Mouse (Mus musculus) lung, adult 2 months (tissue): ENCODE measurements at regions not wholly inside any gene's neighbourhood (a gene's known extent, or its start where the extent isn't known, plus 50 kb on each side); places are given as distances from the start of the nearest gene placed in this dataset.

ENCODE experiments used
- DNase-seq: peaks from one replicate; pipeline ENCODE4 v3.0.0; 2022
- H3K4me1 ChIP-seq: fragments of 200-500 bp; 2 replicates; pipeline ENCODE4 v1.6.1; 2011; ENCODE audit warnings: low read length; ENCODE audit not compliant: control insufficient read depth, insufficient read depth
- H3K4me3 ChIP-seq: fragments of 200-500 bp; replicated peaks from 2 replicates; pipeline ENCODE3; 2011; ENCODE audit warnings: low read depth, mild to moderate bottlenecking, control low read depth, low read length; ENCODE audit errors: extremely low read depth
- CTCF ChIP-seq: fragments of 200-500 bp; IDR thresholded peaks from 2 replicates; pipeline ENCODE4 v1.5.1; 2011; ENCODE audit warnings: mild to moderate bottlenecking, low read length, control low read depth; ENCODE audit not compliant: insufficient read depth
- POLR2A ChIP-seq: fragments of 200-500 bp; IDR thresholded peaks from 2 replicates; pipeline ENCODE4 v1.6.1; 2011; ENCODE audit warnings: low read depth, mild to moderate bottlenecking, control low read depth, low read length, borderline replicate concordance; ENCODE audit errors: extremely low read depth
- WGBS: fragments of 180-500 bp; shearing (Covaris S2); methylation state at CpG from one replicate; pipeline ENCODE4 v1.1.7; 2018; 5-methylcytosine and 5-hydroxymethylcytosine counted together

- no peak for TF ChIP-seq POLR2A
- TF ChIP-seq CTCF, result no peak
- WGBS, result 79% methylated on average over 9 of the region's 9 CpGs
- Histone ChIP-seq H3K4me3 (no peak overlapping the region), H3K4me1 (peaks cover 14% of the 10 kb centered on the region)
- DNase-seq, result no peak
Measured at GRCm38 (mm10) chr12:85527011-85527410, 53.3 kb downstream of the Fos start.

- no peak for DNase-seq
- peaks cover 11% of the 10 kb centered on the region for H3K4me1 ChIP-seq
- TF ChIP-seq POLR2A (no peak), CTCF (0 out of 2 replicates have a peak, but pooled peaks have one; percentile 11)
- 86% methylated on average over 1 of the region's 1 CpGs for WGBS
- H3K4me3 ChIP-seq, result no peak overlapping the region
Measured at GRCm38 (mm10) chr12:85531638-85532037, 57.9 kb downstream of the Fos start.

GRCm38 (mm10) chr12:85532221-85532612 is 58.5 kb downstream of the Fos start:
- Histone ChIP-seq H3K4me3 (no peak overlapping the region), H3K4me1 (peaks cover 11% of the 10 kb centered on the region)
- WGBS, result 54% methylated on average over 3 of the region's 3 CpGs
- TF ChIP-seq POLR2A (no peak), CTCF (no peak)
- peak; percentile 27 for DNase-seq

- WGBS, result 24% methylated on average over 14 of the region's 14 CpGs
- DNase-seq, result peak; percentile 61
- TF ChIP-seq POLR2A (peak; percentile 13; the same call in 1 of the 2 replicates), CTCF (no peak)
- Histone ChIP-seq H3K4me3 (no peak overlapping the region), H3K4me1 (peaks cover 11% of the 10 kb centered on the region)
Measured at GRCm38 (mm10) chr12:85532613-85533460, 59.1 kb downstream of the Fos start.

DNA sequence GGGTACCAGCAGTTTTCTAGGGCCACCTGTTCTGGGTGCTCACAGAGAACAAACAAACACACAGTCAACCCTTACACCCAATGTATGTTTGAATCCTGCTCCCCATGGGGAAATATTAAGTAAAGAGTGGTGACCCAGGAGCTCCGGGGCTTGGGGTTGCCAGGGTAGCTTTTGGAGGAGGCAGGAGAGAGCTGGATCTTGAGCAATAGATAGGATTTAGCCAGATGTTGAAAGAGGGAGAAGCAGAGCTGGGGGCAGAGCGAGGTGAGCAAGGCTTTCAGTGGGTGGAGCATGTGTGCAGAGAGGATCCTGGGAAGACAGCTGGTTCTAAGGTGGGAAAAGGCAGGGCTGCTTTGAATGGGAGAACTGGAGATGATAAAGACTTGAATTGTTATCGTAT is 59.9 kb downstream of the Fos start:
- Histone ChIP-seq H3K4me1 (peaks cover 11% of the 10 kb centered on the region), H3K4me3 (no peak overlapping the region)
- no peak for DNase-seq
- 74% methylated on average over 3 of the region's 3 CpGs for WGBS
- TF ChIP-seq CTCF (no peak), POLR2A (no peak)

DNA sequence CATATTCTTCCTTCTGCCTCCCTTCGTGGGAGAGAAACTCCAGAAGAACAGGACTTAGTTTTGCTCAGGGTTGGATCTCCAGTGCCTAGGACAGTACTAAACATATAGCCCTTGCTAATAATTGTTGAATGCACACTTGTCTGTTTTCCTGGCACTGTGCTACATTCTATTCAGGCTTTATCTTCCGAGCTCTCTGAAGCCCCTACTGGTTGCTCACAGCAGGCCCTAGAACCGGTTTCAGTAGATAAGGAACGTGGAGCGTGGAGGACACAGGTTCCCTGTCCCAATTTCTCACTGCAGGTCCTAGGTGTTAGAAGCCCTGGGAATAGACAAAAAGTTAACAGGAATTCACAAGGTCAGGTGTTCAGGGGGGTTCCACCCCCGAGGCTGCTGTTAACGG is 59.4 kb upstream of the Jdp2 start:
- H3K4me1 ChIP-seq, result peaks cover 6% of the 10 kb centered on the region
- 61% methylated on average over 7 of the region's 7 CpGs for WGBS
- TF ChIP-seq CTCF (no peak), POLR2A (no peak)
- DNase-seq, result no peak
- no peak overlapping the region for H3K4me3 ChIP-seq

- Histone ChIP-seq H3K4me1 (peaks cover 6% of the 10 kb centered on the region), H3K4me3 (no peak overlapping the region)
- TF ChIP-seq CTCF (no peak), POLR2A (no peak)
- peak; percentile 52 for DNase-seq
- WGBS, result 3% methylated on average over 3 of the region's 3 CpGs
Measured at GRCm38 (mm10) chr12:85541153-85541552, 57.7 kb upstream of the Jdp2 start.

DNA sequence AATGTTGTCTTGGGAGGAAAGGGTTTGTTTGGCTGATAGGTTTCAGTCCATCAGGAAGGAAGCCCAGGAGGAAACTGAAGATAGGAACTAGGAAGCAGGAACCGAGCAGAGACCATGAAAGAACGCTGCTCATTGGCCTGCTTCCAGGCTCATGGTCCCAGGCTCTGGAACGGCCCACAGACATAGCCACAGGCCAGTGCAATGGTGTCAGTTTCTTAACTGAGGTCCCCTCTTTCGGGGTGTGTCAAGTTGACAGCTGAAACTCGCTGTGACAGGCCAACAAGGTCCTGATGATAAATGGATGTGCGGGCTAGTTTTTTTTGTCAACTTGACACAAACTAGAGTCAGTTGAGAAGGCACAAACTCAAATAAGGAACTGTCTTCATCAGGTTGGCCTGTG is 55.9 kb upstream of the Jdp2 start:
- no peak for DNase-seq
- Histone ChIP-seq H3K4me1 (peaks cover 8% of the 10 kb centered on the region), H3K4me3 (no peak overlapping the region)
- no peak for TF ChIP-seq POLR2A
- no peak for TF ChIP-seq CTCF
- 53% methylated on average over 6 of the region's 6 CpGs for WGBS

DNA sequence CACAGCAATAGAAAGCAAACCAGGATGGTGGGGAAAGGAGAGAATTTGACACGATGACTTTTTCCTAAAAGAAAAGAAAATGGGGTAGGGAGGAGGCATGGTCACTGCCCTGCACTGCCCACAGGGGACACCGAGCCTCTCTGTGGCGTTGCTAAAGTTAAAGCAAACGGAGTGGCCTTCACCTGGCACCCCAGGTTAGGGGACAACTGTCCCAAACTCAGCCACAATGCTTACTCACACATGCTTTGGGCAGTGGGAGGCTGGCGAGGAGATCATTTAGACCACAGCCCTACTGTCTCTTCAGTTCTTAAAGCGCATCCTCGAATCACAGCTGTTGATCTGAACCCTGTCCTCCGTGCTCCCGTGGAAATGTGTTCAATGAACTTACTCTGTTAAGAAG is 55.3 kb upstream of the Jdp2 start:
- DNase-seq, result no peak
- 91% methylated on average over 9 of the region's 9 CpGs for WGBS
- no peak for TF ChIP-seq POLR2A
- TF ChIP-seq CTCF, result no peak
- peaks cover 8% of the 10 kb centered on the region for H3K4me1 ChIP-seq
- H3K4me3 ChIP-seq, result no peak overlapping the region

- H3K4me1 ChIP-seq, result peaks cover 8% of the 10 kb centered on the region
- 55% methylated on average over 4 of the region's 4 CpGs for WGBS
- no peak for DNase-seq
- TF ChIP-seq POLR2A (no peak), CTCF (no peak)
- H3K4me3 ChIP-seq, result no peak overlapping the region
Measured at GRCm38 (mm10) chr12:85544801-85545200, 54.0 kb upstream of the Jdp2 start.
